Mouse (Mus musculus): Measurements from ENCODE around the gene Lsp1. TPM values are rescaled to one million over a fixed set of nuclear protein-coding genes. Genes with fewer than 3 reads are reported as not detected.

Lsp1 gene
- total RNA-seq, 2 experiments from 2014 or later = 1.4 to 1.7 TPM

DNA sequence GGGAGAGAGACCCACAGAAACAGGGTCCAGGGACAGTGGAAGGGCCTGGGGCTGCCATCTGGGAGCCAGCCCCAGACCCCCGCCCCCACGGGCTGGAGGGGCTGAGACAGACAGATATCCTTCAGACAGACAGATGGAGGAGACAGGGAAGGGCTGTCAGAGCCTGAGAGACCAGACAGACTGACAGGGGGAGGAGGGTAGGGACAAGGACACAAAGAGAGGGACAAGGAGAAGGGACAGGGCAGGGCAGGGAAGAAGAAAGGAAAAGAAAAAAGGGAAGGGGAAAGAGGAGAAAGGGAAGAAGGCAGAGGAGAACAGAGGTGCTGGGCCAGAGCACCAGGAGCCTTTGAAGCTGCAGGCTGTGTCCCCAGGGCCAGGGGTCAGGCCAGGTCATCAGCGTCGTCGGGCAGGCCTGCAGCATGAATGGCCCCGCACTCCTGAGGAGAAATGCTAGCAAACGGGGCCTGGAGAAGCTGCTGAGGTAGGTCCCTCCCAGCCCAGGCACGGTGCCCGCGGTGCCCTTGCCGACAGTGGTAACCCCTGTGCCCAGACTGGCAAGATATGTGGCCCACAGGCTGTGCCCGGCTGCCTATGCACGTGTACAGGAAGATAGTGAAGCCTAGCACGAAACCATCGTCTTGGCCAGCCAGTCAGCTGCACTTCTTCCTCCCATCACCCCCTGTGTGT is 11.4 kb downstream of the Lsp1 start:
- DNase-seq (ENCODE audit: low spot score in 2 of 2) = no peak
- no peak for TF ChIP-seq CTCF (conservative IDR thresholded peaks at IDR 0.05)
- Histone ChIP-seq H3K27ac (no peak overlapping the region), H3K4me3 (no peak overlapping the region)

- Histone ChIP-seq H3K4me3 (no peak overlapping the region), H3K27ac (no peak overlapping the region)
- DNase-seq (ENCODE audit: low spot score in 2 of 2) = no peak
- TF ChIP-seq CTCF (conservative IDR thresholded peaks at IDR 0.05) = no peak
Measured at GRCm38 (mm10) chr7:142472936-142473335, 12.3 kb downstream of the Lsp1 start.

DNA sequence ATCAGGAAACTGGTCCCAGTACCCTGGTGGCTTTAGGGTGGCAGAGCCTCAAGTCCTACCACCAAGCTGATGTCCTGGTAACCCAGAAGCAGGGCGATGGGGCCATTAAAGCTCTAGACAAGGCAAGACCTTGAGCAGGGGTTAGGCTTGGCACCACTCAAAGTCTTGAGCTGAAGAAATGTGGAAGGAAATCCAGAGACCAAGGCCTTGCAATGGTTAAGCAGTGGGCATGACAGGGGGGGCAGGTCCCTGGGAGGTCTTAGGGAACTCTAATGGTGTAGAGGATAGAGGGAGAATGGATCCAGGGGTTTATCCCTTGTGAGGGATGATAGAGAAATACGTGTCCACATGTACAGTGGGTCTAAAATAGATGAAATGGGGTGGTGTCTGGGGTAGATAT is 12.9 kb downstream of the Lsp1 start:
- Histone ChIP-seq H3K4me3 (no peak overlapping the region), H3K27ac (no peak overlapping the region)
- no peak for TF ChIP-seq CTCF (conservative IDR thresholded peaks at IDR 0.05)
- no peak for DNase-seq (ENCODE audit: low spot score in 2 of 2)

DNA sequence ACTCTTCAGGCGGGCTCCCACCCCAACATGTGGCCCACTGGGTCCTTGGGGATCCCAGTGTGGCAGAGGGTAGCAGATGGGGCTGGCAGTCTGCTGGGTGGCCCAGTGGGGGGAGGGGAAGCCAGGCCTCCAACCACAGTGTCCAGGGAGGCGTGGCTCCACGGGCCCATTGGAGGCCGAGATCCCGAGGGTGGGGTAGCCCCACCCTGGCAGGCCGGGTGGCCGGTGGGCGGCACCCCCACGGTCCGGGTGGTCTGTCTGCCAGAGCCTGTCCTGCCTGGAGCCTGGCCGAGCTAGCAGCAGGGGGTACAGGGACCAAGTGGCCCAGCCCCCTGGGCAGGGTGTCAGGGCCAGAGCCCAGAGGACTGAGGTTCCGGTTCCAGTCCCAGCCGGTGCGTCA is 14.2 kb downstream of the Lsp1 start:
- H3K27ac ChIP-seq = no peak overlapping the region
- no peak overlapping the region for H3K4me3 ChIP-seq
- DNase-seq (ENCODE audit: low spot score in 2 of 2) = no peak
- no peak for TF ChIP-seq CTCF (conservative IDR thresholded peaks at IDR 0.05)

DNA sequence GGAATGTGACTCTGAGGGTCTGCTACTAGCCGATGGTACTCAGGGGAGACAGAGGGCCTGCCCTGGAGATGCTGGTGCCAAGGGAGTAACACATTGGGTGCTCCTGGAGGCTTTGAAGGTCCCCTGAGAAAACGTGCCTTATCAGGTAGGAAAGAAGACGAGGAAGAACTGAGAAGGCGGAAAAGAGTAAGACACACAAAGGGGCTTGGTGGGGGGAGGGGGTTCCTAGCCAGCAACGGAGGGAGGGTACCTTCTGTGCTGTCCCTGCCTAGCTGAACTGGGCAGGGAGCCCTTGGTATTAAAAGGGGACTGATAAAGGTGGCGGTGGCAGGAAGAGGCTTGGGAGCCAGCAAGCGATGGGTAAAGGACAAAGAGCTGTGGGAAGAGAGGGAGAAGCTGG is 15.0 kb downstream of the Lsp1 start:
- DNase-seq (ENCODE audit: low spot score in 2 of 2) = no peak
- Histone ChIP-seq H3K4me3 (no peak overlapping the region), H3K27ac (no peak overlapping the region)
- TF ChIP-seq CTCF (conservative IDR thresholded peaks at IDR 0.05) = no peak

DNA sequence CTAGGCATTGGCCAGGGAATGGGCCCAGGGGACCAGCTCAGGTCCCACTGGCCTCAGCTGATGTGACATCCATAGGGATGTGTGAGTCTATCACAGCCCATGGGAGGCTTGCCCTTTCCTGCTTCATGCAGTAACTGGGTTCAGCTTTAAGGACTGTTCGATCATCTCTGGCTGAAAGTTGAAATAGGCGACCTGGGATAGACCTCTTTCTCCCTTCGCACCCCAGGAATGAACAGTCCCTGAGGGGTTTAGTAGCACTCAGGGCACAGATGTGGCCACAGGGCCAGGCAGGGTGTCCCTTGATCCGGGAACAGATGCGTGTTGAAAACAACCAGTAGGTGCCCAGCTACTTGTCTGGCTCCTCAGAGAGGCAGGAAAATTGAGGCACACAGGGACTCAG is 15.7 kb downstream of the Lsp1 start:
- TF ChIP-seq CTCF (conservative IDR thresholded peaks at IDR 0.05) = no peak
- DNase-seq (ENCODE audit: low spot score in 2 of 2) = no peak

DNA sequence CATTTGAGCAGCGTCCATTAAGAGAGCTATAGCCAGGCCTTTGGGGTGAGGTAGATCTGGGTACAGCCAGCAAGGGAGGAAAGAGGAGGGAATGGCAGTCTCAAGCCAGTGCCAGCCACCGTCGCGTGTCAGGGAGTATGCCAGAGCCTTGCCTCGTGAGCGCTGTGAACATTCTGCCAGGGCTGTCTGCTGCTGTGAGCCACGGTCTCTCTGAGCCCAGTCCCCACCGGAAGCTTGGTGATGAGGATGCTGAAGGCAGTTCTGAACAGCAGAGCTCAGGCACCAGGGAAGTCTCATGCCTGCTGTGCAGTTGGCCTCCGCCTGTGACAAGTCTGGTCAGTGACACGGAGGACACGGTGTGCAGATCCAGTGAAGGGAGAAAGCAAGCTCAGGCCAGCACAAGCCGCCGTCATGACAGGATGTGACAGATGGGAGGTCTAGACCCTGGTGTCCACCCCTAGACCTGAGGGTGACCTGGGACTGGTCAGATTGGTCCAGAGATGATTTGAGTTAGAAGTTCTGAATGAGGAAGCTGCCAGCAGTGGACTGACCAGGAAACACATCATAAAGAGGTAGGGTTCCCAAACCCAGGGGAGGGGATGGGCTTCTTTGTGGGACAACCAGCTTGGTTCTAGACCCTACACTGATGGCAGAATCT is 16.3 kb downstream of the Lsp1 start:
- H3K27ac ChIP-seq = no peak overlapping the region
- peak in 1 of 2 experiments; percentile 47 for DNase-seq (ENCODE audit: low spot score in 2 of 2)
- H3K4me3 ChIP-seq = no peak overlapping the region
- no peak for TF ChIP-seq CTCF (conservative IDR thresholded peaks at IDR 0.05)

More for the DNA sequence above, 15.7 kb downstream of the Lsp1 start:
- H3K4me3 ChIP-seq = no peak overlapping the region
- H3K27ac ChIP-seq = no peak overlapping the region

DNA sequence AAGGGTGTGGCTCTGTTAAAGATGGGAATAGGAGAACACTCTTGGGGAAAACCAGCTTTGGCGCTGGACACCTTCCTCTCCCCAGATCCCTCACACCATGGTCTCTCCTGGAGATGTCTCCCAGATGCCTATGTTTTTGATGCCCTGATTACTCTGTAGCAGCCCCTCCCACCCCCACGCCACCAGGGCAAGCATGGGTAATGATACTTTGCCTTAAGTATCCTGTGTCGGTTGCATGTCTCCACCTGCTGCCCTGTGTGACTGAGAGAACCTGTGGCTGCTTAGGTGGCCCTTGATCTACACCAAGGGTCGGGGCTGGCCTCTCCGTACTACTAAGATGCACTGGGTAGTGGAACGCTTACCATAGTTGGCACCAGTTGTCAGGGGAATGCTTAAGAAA is 17.4 kb downstream of the Lsp1 start:
- no peak for DNase-seq (ENCODE audit: low spot score in 2 of 2)
- no peak for TF ChIP-seq CTCF (conservative IDR thresholded peaks at IDR 0.05)
- Histone ChIP-seq H3K27ac (no peak overlapping the region), H3K4me3 (no peak overlapping the region)

DNA sequence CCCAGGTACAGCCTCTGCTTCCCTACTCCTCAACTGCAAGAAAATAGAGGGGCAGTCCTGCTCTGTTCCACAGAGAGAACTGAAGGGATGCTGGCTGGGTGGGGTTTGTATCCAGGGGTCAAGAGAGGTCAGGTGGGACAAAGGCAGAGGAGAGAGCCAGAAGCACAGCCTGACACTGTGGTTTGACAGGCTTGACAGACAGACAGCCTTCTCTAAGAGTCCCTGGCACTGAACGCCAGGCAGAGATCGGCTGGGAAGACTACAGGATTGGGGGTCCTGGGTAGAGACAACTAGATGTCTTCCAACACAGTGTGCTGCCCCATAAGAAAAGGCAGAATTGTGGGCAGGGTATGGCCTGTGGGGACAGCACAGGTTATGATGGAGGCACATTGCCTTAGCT is 18.0 kb downstream of the Lsp1 start:
- no peak for DNase-seq (ENCODE audit: low spot score in 2 of 2)
- Histone ChIP-seq H3K4me3 (no peak overlapping the region), H3K27ac (no peak overlapping the region)
- TF ChIP-seq CTCF (conservative IDR thresholded peaks at IDR 0.05) = no peak

DNA sequence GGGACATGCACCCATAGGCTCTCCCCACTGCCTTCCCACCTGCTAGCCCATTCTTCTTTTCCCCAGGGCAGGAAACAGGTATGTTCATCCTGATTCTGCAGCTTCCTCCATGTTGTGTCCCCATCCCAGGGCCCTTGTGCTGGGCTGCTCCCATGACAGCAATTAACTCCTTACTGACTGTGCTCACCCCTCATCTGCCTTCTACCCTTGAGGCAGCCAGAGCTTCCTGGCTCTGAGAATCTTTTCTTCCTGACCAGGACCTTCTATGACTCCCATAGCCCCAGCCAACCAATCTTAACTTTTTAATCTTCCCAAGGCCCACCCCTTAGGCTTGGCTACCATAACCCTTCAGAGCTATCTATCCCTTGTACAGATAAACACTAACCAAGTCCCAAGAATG is 18.7 kb downstream of the Lsp1 start:
- no peak for TF ChIP-seq CTCF (conservative IDR thresholded peaks at IDR 0.05)
- Histone ChIP-seq H3K4me3 (no peak overlapping the region), H3K27ac (no peak overlapping the region)
- DNase-seq (ENCODE audit: low spot score in 2 of 2) = no peak

DNA sequence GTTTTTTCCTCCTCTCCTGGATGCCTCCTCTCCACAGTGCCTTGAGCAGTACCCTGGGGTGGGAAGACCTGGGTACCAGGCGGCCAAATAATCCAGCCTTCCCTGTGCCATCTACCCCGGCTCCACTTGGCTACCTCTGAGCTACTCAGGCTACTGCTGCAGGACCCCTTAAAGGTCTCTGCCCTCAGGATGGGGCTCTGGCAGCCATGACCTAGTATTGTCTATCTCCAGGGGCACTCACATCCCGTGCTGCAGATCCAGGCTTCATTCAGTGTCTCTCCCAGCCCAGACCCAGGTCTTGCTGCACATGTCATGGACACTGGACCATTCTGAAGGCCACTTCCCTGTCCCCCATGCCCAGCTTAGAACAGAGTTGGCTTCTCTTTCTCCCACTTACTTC is 19.3 kb downstream of the Lsp1 start:
- Histone ChIP-seq H3K27ac (no peak overlapping the region), H3K4me3 (no peak overlapping the region)
- DNase-seq (ENCODE audit: low spot score in 2 of 2) = no peak
- no peak for TF ChIP-seq CTCF (conservative IDR thresholded peaks at IDR 0.05)

GRCm38 (mm10) chr7:142480661-142481060 is 20.1 kb downstream of the Lsp1 start:
- no peak for DNase-seq (ENCODE audit: low spot score in 2 of 2)
- no peak overlapping the region for H3K27ac ChIP-seq
- H3K4me3 ChIP-seq = no peak overlapping the region
- no peak for TF ChIP-seq CTCF (conservative IDR thresholded peaks at IDR 0.05)

- Histone ChIP-seq H3K27ac (0 out of 2 replicates have a peak overlapping the region, but pooled peaks have one; percentile 28), H3K4me3 (no peak overlapping the region)
- DNase-seq (ENCODE audit: low spot score in 2 of 2) = peak in 1 of 2 experiments; percentile 47
- peak; percentile 79 for TF ChIP-seq CTCF (conservative IDR thresholded peaks at IDR 0.05)
Measured at GRCm38 (mm10) chr7:142481186-142481567, 20.6 kb downstream of the Lsp1 start.

Measured in layer of hippocampus, adult 2 months (tissue).